Mouse (Mus musculus) intestine, postnatal 0 days (tissue): Measurements from ENCODE around the gene Lin7b. TPM values are rescaled to one million over a fixed set of nuclear protein-coding genes. Genes with fewer than 3 reads are reported as not detected.

ENCODE experiments used
- ATAC-seq: fragments of 200-750 bp; cut with Nextera tagmentation; 2 replicates; pipeline ENCODE4 v1.8.0; 2017; ENCODE audit warnings: mild to moderate bottlenecking, moderate TSS enrichment, moderate library complexity
- H3K27ac ChIP-seq: fragments of 300-500 bp; sonication (generic); 2 replicates; pipeline ENCODE4 v1.5.1; 2014; ENCODE audit warnings: mild to moderate bottlenecking, low read depth, low read length, moderate library complexity
- H3K27me3 ChIP-seq: fragments of 300-500 bp; sonication (generic); replicated peaks from 2 replicates; pipeline ENCODE4 v1.6.1; 2014; ENCODE audit warnings: low read length, mixed read lengths; ENCODE audit not compliant: control insufficient read depth, insufficient read depth
- H3K36me3 ChIP-seq: fragments of 300-500 bp; sonication (generic); 2 replicates; pipeline ENCODE4 v1.6.1; 2014; ENCODE audit warnings: mild to moderate bottlenecking, moderate library complexity; ENCODE audit not compliant: control insufficient read depth, insufficient read depth
- H3K4me1 ChIP-seq: fragments of 300-500 bp; sonication (generic); replicated peaks from 2 replicates; pipeline ENCODE4 v1.6.1; 2014; ENCODE audit warnings: antibody characterized with exemption, low read length, mixed read lengths; ENCODE audit not compliant: control insufficient read depth, insufficient read depth
- H3K4me2 ChIP-seq: fragments of 300-500 bp; sonication (generic); replicated peaks from 2 replicates; pipeline ENCODE4 v1.6.1; 2014; ENCODE audit warnings: low read depth, mild to moderate bottlenecking, moderate library complexity
- H3K4me3 ChIP-seq: fragments of 300-500 bp; sonication (generic); 2 replicates; pipeline ENCODE4 v1.5.1; 2014; ENCODE audit warnings: low read depth, low read length
- H3K9ac ChIP-seq: fragments of 300-500 bp; sonication (generic); 2 replicates; pipeline ENCODE4 v1.6.1; 2014; ENCODE audit warnings: mild to moderate bottlenecking, low read depth, low read length
- H3K9me3 ChIP-seq: fragments of 300-500 bp; sonication (generic); 2 replicates; pipeline ENCODE4 v1.6.1; 2016; ENCODE audit warnings: mixed run types; ENCODE audit not compliant: control insufficient read depth
- CTCF ChIP-seq: sonication (generic); IDR thresholded peaks from 2 replicates; pipeline ENCODE4 v1.5.1; 2016; ENCODE audit warnings: low read depth, mild to moderate bottlenecking, control low read depth, antibody characterized with exemption, moderate library complexity
- WGBS: fragments of 180-500 bp; shearing (Covaris S2); extraction: QIAGEN DNeasy Blood & Tissue Kit; methylation state at CpG from one replicate; pipeline ENCODE4 v1.1.7; 2014; 5-methylcytosine and 5-hydroxymethylcytosine counted together
- polyA plus RNA-seq: library from polyadenylated mRNA; unstranded; fragments of >200 nt; fragmentation: Nextera tagmentation; extraction: Ambion mirVana; gene quantifications from 2 replicates; pipeline ENCODE4 v1.2.1, GENCODE M21; 2015

The Lin7b gene
- polyA plus RNA-seq, 1 experiment from 2014 or later, result 3.4 TPM

- no peak overlapping the region for H3K9ac ChIP-seq
- WGBS, result 73% methylated on average over 5 of the region's 5 CpGs
- no peak for ATAC-seq
These were observed 2.0 kb upstream of the Lin7b start for GRCm38 (mm10) chr7:45372371-45372770.

GRCm38 (mm10) chr7:45369836-45370474, 428 bp downstream of the Lin7b start:
- 5% methylated on average over 52 of the region's 52 CpGs for WGBS
- TF ChIP-seq CTCF, result no peak
- 0 out of 2 replicates have a peak, but pooled peaks have one; percentile 5 for ATAC-seq

More at GRCm38 (mm10) chr7:45372371-45372770, 2.0 kb upstream of the Lin7b start:
- Histone ChIP-seq H3K27ac (no peak overlapping the region), H3K9me3 (no peaks in the 10 kb centered on the region), H3K4me3 (no peak overlapping the region), H3K36me3 (peaks cover 26% of the 10 kb centered on the region), H3K4me1 (peaks cover 4% of the 10 kb centered on the region; the same call in 1 of the 2 replicates), H3K27me3 (peaks cover 14% of the 10 kb centered on the region), H3K4me2 (no peak overlapping the region)
- TF ChIP-seq CTCF, result no peak

GRCm38 (mm10) chr7:45369022-45369745, 1.2 kb downstream of the Lin7b start:
- TF ChIP-seq CTCF, result no peak
- Histone ChIP-seq H3K4me3 (0 out of 2 replicates have a peak overlapping the region, but pooled peaks have one; percentile 53), H3K36me3 (peaks cover 3% of the 10 kb centered on the region; the same call in 1 of the 2 replicates), H3K4me1 (peaks cover 4% of the 10 kb centered on the region; the same call in 1 of the 2 replicates), H3K9me3 (no peaks in the 10 kb centered on the region), H3K9ac (no peak overlapping the region), H3K4me2 (peak overlapping the region; percentile 98; the same call in 1 of the 2 replicates), H3K27ac (no peak overlapping the region), H3K27me3 (peaks cover 31% of the 10 kb centered on the region)
- ATAC-seq, result no peak
- WGBS, result 78% methylated on average over 16 of the region's 16 CpGs

More at GRCm38 (mm10) chr7:45369836-45370474, 428 bp downstream of the Lin7b start:
- H3K36me3 ChIP-seq, result peaks cover 3% of the 10 kb centered on the region; the same call in 1 of the 2 replicates
- H3K4me1 ChIP-seq, result peaks cover 4% of the 10 kb centered on the region; the same call in 1 of the 2 replicates
- H3K9ac ChIP-seq, result peak overlapping the region; percentile 48
- peak overlapping the region; percentile 53 for H3K4me3 ChIP-seq
- H3K27me3 ChIP-seq, result peaks cover 31% of the 10 kb centered on the region
- H3K4me2 ChIP-seq, result peak overlapping the region; percentile 98
- H3K9me3 ChIP-seq, result no peaks in the 10 kb centered on the region
- H3K27ac ChIP-seq, result no peak overlapping the region

- Histone ChIP-seq H3K9me3 (no peaks in the 10 kb centered on the region), H3K4me1 (peaks cover 4% of the 10 kb centered on the region; the same call in 1 of the 2 replicates), H3K36me3 (no peaks in the 10 kb centered on the region), H3K27me3 (peaks cover 34% of the 10 kb centered on the region), H3K9ac (peak overlapping the region; percentile 17; the same call in 1 of the 2 replicates), H3K4me3 (no peak overlapping the region), H3K4me2 (peak overlapping the region; percentile 99; the same call in 1 of the 2 replicates), H3K27ac (no peak overlapping the region)
- 90% methylated on average over 15 of the region's 15 CpGs for WGBS
- ATAC-seq, result no peak
- no peak for TF ChIP-seq CTCF
These were observed 2.2 kb downstream of the Lin7b start for GRCm38 (mm10) chr7:45368178-45368577.

GRCm38 (mm10) chr7:45367020-45367880, 3.1 kb downstream of the Lin7b start:
- H3K36me3 ChIP-seq, result no peaks in the 10 kb centered on the region
- peak overlapping the region; percentile 99 for H3K4me2 ChIP-seq
- H3K9ac ChIP-seq, result peak overlapping the region; percentile 34
- H3K4me1 ChIP-seq, result peaks cover 4% of the 10 kb centered on the region; the same call in 1 of the 2 replicates
- peak overlapping the region; percentile 56 for H3K4me3 ChIP-seq
- peak; percentile 86 for ATAC-seq
- peak; percentile 85 for TF ChIP-seq CTCF
- peaks cover 40% of the 10 kb centered on the region for H3K27me3 ChIP-seq
- WGBS, result under 1% methylated on average over 69 of the region's 70 CpGs
- H3K9me3 ChIP-seq, result no peaks in the 10 kb centered on the region
- H3K27ac ChIP-seq, result peak overlapping the region; percentile 46
